Mouse (Mus musculus) embryonic facial prominence, embryonic 10.5 days (tissue): Measurements from ENCODE around the gene Mag. TPM values are rescaled to one million over a fixed set of nuclear protein-coding genes. Genes with fewer than 3 reads are reported as not detected.
"Not testable (repeated sequence)": the region's sequence is repeated elsewhere in the genome, so short reads cannot be mapped to it uniquely, and the experiment has no call there.

Experiments
- DNase-seq: peaks from one replicate; pipeline ENCODE4 v3.0.0-alpha.2; 2017; ENCODE audit warnings: low spot score
- H3K27ac ChIP-seq: fragments of 300-500 bp; sonication (generic); replicated peaks from 2 replicates; pipeline ENCODE4 v1.5.1; 2016; ENCODE audit warnings: mild to moderate bottlenecking
- H3K27me3 ChIP-seq: fragments of 300-500 bp; sonication (generic); replicated peaks from 2 replicates; pipeline ENCODE4 v1.6.1; 2016; ENCODE audit warnings: low read depth, mild to moderate bottlenecking; ENCODE audit not compliant: poor library complexity, severe bottlenecking
- H3K36me3 ChIP-seq: fragments of 300-500 bp; sonication (generic); replicated peaks from 2 replicates; pipeline ENCODE4 v1.6.1; 2016; ENCODE audit warnings: mild to moderate bottlenecking, moderate library complexity
- H3K4me1 ChIP-seq: fragments of 300-500 bp; sonication (generic); 2 replicates; pipeline ENCODE4 v1.6.1; 2016
- H3K4me3 ChIP-seq: fragments of 300-500 bp; sonication (generic); 2 replicates; pipeline ENCODE4 v1.5.1; 2016; ENCODE audit warnings: mild to moderate bottlenecking, moderate library complexity
- H3K9me3 ChIP-seq: fragments of 300-500 bp; sonication (generic); 2 replicates; pipeline ENCODE4 v1.6.1; 2016; ENCODE audit warnings: mild to moderate bottlenecking
- WGBS: fragments of 180-500 bp; shearing (Covaris S2); methylation state at CpG from one replicate; pipeline ENCODE4 v1.1.7; 2016; 5-methylcytosine and 5-hydroxymethylcytosine counted together
- polyA plus RNA-seq: library from polyadenylated mRNA; unstranded; fragments of >200 nt; fragmentation: Nextera tagmentation; extraction: Ambion mirVana; gene quantifications from 2 replicates; pipeline ENCODE4 v1.2.1, GENCODE M21; 2016

The Mag gene
- polyA plus RNA-seq, 1 experiment from 2014 or later = 0.32 TPM

DNA sequence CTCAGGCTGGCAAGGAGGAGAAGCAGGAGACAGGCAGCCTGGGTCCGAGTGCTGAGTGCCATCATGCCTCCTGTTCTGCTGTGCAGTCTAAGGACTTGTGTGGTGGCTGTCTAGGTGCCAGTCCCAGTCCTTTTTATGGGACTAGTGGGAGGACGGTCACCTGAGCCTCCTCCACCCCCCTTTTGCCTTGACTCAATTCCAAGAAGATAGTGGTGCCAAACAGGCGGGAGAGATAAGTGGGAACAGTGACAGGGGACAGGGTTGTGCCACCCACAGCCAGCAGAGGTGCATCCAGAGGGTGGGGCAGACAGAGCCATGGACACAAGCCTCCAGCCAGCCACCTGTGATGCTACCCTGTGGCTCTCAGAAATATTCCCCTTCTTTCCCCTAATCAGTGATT is 9.4 kb upstream of the Mag start:
- Histone ChIP-seq H3K27me3 (no peaks in the 10 kb centered on the region), H3K9me3 (no peaks in the 10 kb centered on the region), H3K27ac (no peak overlapping the region), H3K36me3 (no peaks in the 10 kb centered on the region), H3K4me3 (no peak overlapping the region), H3K4me1 (no peaks in the 10 kb centered on the region)
- 62% methylated on average over 3 of the region's 3 CpGs for WGBS
- no peak for DNase-seq

DNA sequence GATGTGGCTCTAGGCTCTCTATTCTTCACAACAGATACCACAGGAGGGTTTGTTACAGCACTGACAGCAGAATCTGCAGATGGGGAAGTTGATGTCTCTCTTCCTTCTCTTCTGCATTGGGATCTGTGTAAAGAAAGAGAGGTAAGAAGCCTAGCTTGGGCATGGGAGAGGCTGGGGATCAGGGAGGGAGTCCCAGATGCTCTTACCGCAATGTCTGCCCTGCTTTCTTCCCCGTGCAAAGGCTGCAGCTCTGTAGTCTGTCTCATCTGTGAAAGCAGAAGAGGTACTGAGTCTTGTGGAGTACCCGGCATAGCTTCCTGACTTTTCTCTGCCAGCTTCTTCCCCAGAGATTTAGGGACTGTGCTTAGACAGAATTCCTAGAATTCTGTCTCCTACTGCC is 7.8 kb upstream of the Mag start:
- WGBS = 35% methylated on average over 3 of the region's 3 CpGs

DNA sequence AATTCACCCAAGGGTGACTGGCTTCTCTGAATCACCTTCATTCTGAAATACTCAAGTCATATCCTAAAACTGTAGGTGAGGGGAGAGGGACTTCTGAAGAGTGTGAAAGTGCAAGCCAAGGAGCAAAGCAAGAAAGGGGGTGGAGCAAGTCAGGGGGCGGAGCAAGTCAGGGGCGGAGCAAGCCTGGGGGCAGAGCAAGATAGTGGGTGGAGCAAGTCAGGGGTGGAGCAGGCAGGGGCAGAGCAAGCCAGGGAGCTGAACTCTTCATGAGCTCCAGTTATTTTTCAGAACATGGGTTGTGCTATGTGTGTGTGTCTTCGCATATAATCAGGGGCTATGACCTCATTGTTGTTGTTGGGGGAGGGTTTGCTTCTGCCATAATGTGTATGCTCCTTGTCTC is 5.5 kb upstream of the Mag start:
- H3K36me3 ChIP-seq = no peaks in the 10 kb centered on the region
- no peaks in the 10 kb centered on the region for H3K27me3 ChIP-seq
- 67% methylated on average over 3 of the region's 3 CpGs for WGBS
- no peak overlapping the region for H3K27ac ChIP-seq
- peaks cover 9% of the 10 kb centered on the region for H3K4me1 ChIP-seq
- H3K4me3 ChIP-seq = no peak overlapping the region
- no peak for DNase-seq
- H3K9me3 ChIP-seq = no peaks in the 10 kb centered on the region

More for the DNA sequence above, 7.8 kb upstream of the Mag start:
- H3K27ac ChIP-seq, H3K4me3 ChIP-seq, H3K36me3 ChIP-seq, H3K9me3 ChIP-seq, DNase-seq, H3K4me1 ChIP-seq, H3K27me3 ChIP-seq: not testable (repeated sequence)

DNA sequence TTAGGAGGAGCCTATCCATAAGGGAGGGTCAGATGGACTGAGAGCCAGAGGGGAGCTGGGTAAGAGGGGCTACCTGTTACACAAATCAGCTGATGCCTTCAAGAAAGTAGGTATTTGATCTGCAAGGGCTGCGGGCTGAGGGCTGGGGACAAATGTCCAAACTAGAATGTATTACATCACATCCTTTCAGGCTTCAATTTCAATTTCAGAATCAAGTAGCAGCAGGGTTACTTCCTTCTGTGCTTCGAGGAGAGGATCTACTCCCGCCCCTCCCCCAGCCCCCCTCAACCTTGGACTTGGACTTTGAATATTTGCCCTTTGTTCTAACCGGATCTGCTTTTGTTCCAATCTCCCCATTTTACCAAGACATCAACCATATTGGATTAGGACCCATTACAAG is 2.5 kb upstream of the Mag start:
- WGBS = 58% methylated on average over 4 of the region's 4 CpGs
- H3K4me3 ChIP-seq = no peak overlapping the region

DNA sequence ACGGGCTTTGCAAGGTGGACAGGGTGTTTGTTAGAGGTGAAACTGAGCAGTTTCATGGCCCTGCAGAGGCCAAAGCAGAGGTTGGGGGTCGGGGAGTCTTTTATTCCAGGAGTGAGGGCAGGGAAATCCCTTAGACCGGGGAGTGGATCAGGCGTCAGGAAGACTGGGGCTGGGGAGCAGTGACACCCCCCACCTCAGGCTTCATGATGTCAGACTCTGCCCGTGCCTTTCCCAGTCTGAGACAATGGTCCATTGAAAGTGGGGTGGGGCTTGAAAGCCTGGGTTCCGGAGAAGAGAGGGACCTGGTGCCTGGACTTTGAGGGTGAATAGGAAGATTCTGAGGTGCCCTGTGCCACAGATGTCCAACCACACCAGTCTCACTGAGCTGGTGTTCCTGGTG is 2.0 kb upstream of the Mag start:
- Histone ChIP-seq H3K36me3 (no peaks in the 10 kb centered on the region), H3K4me3 (no peak overlapping the region), H3K9me3 (no peaks in the 10 kb centered on the region), H3K27me3 (no peaks in the 10 kb centered on the region), H3K27ac (no peak overlapping the region), H3K4me1 (peaks cover 15% of the 10 kb centered on the region)
- 24% methylated on average over 6 of the region's 6 CpGs for WGBS
- DNase-seq = no peak

More for the DNA sequence above, 2.5 kb upstream of the Mag start:
- Histone ChIP-seq H3K9me3 (no peaks in the 10 kb centered on the region), H3K36me3 (no peaks in the 10 kb centered on the region), H3K27me3 (no peaks in the 10 kb centered on the region), H3K4me1 (peaks cover 15% of the 10 kb centered on the region), H3K27ac (no peak overlapping the region)
- DNase-seq = no peak

GRCm38 (mm10) chr7:30909773-30910172 is 4.9 kb downstream of the Mag start:
- DNase-seq = no peak
- peaks cover 21% of the 10 kb centered on the region for H3K4me1 ChIP-seq
- WGBS = 81% methylated on average over 6 of the region's 6 CpGs
- no peak overlapping the region for H3K27ac ChIP-seq
- H3K9me3 ChIP-seq = no peaks in the 10 kb centered on the region
- H3K36me3 ChIP-seq = no peaks in the 10 kb centered on the region
- no peak overlapping the region for H3K4me3 ChIP-seq
- peaks cover 9% of the 10 kb centered on the region for H3K27me3 ChIP-seq

- H3K27me3 ChIP-seq = peaks cover 9% of the 10 kb centered on the region
- peak overlapping the region; percentile 53 for H3K4me3 ChIP-seq
- H3K27ac ChIP-seq = no peak overlapping the region
- peaks cover 21% of the 10 kb centered on the region for H3K4me1 ChIP-seq
- H3K36me3 ChIP-seq = no peaks in the 10 kb centered on the region
- no peaks in the 10 kb centered on the region for H3K9me3 ChIP-seq
- 28% methylated on average over 17 of the region's 17 CpGs for WGBS
- no peak for DNase-seq
These were observed 5.7 kb downstream of the Mag start for GRCm38 (mm10) chr7:30908992-30909431.

GRCm38 (mm10) chr7:30908277-30908991 is 6.2 kb downstream of the Mag start:
- H3K4me1 ChIP-seq = peaks cover 21% of the 10 kb centered on the region
- H3K9me3 ChIP-seq = no peaks in the 10 kb centered on the region
- whole genome bisulfite sequencing = 1% methylated on average over 25 of the region's 26 CpGs
- no peaks in the 10 kb centered on the region for H3K36me3 ChIP-seq
- peak overlapping the region; percentile 53 for H3K4me3 ChIP-seq
- H3K27me3 ChIP-seq = peaks cover 9% of the 10 kb centered on the region
- H3K27ac ChIP-seq = no peak overlapping the region
- DNase-seq = peak; percentile 83

DNA sequence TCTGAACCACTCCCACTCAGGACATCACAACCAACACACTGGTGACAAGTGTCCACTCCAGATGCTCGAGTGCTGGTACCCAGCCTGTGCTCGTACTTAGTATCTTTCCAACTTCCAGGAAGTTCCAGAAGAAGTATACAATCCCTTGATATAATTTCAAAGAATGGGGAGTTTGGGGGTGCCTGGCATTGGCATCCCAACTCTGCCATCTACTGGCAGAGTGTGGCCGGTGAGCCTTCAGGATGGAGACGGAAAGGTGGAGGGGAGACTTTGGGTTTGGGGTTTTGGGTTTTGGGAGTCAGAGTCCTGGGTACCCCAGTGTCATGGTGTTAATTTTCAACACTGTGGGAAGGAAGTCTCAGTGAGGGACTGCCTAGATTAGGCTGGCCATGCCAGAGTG is 10.6 kb downstream of the Mag start:
- DNase-seq = no peak
- no peak overlapping the region for H3K4me3 ChIP-seq
- peaks cover 17% of the 10 kb centered on the region for H3K4me1 ChIP-seq
- no peaks in the 10 kb centered on the region for H3K9me3 ChIP-seq
- no peak overlapping the region for H3K27ac ChIP-seq
- 60% methylated on average over 4 of the region's 4 CpGs for WGBS
- peaks cover 8% of the 10 kb centered on the region for H3K27me3 ChIP-seq
- no peaks in the 10 kb centered on the region for H3K36me3 ChIP-seq

DNA sequence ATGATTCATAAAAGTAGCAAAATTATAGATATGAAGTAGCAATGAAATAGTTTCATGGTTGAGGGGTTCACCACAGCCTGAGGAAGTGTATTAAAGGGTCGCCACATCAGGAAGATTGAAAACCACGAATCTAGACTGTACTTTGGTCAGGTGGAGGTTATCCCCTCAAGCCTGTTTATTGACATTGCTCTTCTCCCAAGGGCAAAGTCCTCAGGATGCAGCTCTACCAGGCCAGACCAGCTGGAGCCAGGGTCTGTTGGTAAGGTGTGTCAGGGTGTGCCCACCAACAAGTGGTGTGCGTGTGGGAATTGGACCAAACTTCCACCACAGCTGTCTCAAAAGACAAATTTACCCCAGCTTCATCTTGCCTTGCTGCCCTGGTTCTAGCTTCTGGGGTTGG is 19.5 kb downstream of the Mag start:
- Histone ChIP-seq H3K27ac (no peak overlapping the region), H3K9me3 (no peaks in the 10 kb centered on the region), H3K4me3 (no peak overlapping the region), H3K36me3 (no peaks in the 10 kb centered on the region), H3K4me1 (peaks cover 17% of the 10 kb centered on the region), H3K27me3 (no peaks in the 10 kb centered on the region)
- WGBS = 89% methylated on average over 3 of the region's 3 CpGs
- no peak for DNase-seq

- 60% methylated on average over 3 of the region's 3 CpGs for WGBS
- peak overlapping the region; percentile 63 for H3K27ac ChIP-seq
- peak; percentile 32 for DNase-seq
- peaks cover 11% of the 10 kb centered on the region for H3K4me1 ChIP-seq
- no peaks in the 10 kb centered on the region for H3K9me3 ChIP-seq
- H3K4me3 ChIP-seq = no peak overlapping the region
- no peaks in the 10 kb centered on the region for H3K36me3 ChIP-seq
- no peaks in the 10 kb centered on the region for H3K27me3 ChIP-seq
These were observed 22.2 kb downstream of the Mag start for GRCm38 (mm10) chr7:30892515-30892914.

GRCm38 (mm10) chr7:30891746-30892145 is 22.9 kb downstream of the Mag start:
- H3K36me3 ChIP-seq = no peaks in the 10 kb centered on the region
- H3K9me3 ChIP-seq = no peaks in the 10 kb centered on the region
- 83% methylated on average over 9 of the region's 9 CpGs for WGBS
- H3K27me3 ChIP-seq = no peaks in the 10 kb centered on the region
- H3K27ac ChIP-seq = no peak overlapping the region
- H3K4me3 ChIP-seq = no peak overlapping the region
- no peak for DNase-seq
- peaks cover 11% of the 10 kb centered on the region for H3K4me1 ChIP-seq

GRCm38 (mm10) chr7:30890681-30891080 is 24.0 kb downstream of the Mag start:
- 79% methylated on average over 2 of the region's 2 CpGs for WGBS
- peaks cover 11% of the 10 kb centered on the region for H3K4me1 ChIP-seq
- H3K36me3 ChIP-seq = no peaks in the 10 kb centered on the region
- no peaks in the 10 kb centered on the region for H3K9me3 ChIP-seq
- no peak overlapping the region for H3K4me3 ChIP-seq
- H3K27ac ChIP-seq = no peak overlapping the region
- no peaks in the 10 kb centered on the region for H3K27me3 ChIP-seq
- no peak for DNase-seq
